Mouse (Mus musculus) olfactory bulb, adult 2 months (tissue): ENCODE results near the gene Fbxl22.

Experiments used
- CTCF ChIP-seq: fragments of 200-500 bp; IDR thresholded peaks from 2 replicates; pipeline ENCODE4 v1.5.1; 2012; ENCODE audit warnings: low read depth, mild to moderate bottlenecking, low read length, moderate library complexity; ENCODE audit not compliant: insufficient read depth
- POLR2A ChIP-seq: fragments of 200-500 bp; IDR thresholded peaks from 2 replicates; pipeline ENCODE4 v1.6.1; 2012; ENCODE audit warnings: mild to moderate bottlenecking, low read depth, low read length, moderate library complexity; ENCODE audit not compliant: insufficient read depth

GRCm38 (mm10) chr9:66560728-66561127 is 46.3 kb upstream of the Fbxl22 start:
- no peak for TF ChIP-seq CTCF
- no peak for TF ChIP-seq POLR2A
